Mouse (Mus musculus) urinary bladder, postnatal 36 days (tissue): Measurements from ENCODE around the gene Dhx38.
A peak's percentile ranks its signal among the peaks of the same experiment; 100 is the strongest.

Experiments
- DNase-seq, 2 experiments: peaks; one replicate each; pipeline ENCODE4 v3.0.0; 2022; ENCODE audit warnings: low spot score in 2 of 2, mixed read lengths in 1 of 2

The Dhx38 gene

DNA sequence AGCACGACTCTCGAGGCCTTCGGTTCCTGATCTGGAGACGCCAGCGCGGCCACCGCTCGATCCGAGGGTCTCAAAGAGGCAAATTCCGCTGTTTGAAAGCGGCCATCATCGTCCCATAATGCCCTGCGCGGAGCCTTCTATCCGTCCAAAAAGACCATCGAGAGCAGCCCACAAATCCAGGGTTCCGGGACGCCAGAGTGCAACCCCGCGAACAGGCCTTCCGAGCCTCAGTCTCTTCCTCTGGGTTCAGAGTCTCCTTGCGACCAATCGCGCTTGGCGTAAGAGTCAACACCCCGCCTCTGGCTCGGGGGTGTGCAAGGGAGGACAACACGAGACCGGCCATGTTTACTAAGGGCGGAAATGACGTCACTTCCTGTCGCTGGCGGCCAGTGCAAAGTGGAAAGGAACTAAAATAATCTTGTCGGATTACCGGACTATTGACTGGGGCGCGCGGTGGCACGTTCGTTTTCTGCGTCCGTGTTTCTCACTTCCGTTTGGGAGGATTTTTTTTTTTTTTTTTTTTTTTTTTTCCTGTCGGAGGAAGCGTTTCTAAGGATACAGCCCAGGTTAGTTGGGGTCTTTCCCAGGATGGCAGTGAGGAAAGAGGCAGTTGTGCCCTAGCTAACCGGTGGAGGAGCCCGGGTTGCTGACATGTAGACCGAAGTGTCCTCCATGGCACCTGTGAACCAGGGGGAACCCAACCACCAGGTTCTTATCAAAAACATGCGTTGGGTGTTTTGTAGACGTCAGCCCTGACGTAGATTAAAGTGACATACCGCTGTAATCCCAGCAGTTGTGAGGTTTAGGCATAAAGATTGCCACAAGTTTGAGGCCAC, at the start of gene Dhx38, which contains the start of gene Txnl4b:
Gene Dhx38 (minus strand): TSS at position 364 of the 836 bp plus-strand sequence.
Gene Txnl4b (plus strand): TSS at position 395 of the 836 bp plus-strand sequence.
- peak; percentile 98 to 99 for DNase-seq

DNA sequence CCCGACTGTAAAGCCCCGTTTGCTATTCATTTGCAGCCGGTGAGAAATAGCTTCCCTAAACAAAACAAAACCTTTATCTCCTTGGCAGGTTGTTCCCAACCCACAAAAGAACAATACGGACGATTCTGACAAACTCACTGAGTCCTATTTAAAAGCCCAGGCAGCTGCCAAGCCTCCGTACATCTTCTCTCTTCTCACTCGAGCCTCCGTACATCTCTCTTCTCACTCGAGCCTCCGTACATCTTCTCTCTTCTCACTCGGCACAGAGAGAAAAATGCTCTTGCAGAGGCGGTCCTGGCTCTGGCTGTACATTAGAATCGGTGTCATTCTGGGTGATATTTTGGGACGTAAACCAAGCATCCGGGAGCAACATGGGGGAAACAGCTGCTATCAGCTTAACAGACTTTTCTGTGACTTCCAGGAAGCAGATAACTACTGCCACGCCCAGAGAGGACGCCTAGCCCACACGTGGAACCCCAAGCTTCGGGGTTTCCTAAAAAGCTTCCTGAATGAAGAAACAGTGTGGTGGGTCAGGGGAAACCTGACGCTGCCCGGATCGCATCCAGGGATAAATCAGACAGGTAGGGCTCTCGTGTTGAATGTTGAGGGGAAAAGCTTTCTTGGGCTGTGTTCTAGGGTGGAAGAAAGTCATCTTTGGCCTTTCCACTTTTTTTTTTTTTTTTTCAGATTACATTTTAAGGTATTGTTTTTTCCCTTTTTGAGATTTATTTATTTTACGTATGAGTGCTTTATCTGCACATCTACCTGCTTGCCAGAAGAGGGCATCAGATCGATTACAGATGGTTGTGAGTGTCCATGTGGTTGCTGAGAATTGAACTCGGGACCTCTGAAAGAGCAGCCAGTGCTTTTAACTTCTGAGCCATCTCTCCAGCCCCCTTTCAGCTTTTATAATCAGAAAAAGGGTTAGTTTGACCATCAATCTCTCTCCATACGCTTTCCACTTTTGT, 48.9 kb upstream of the Dhx38 start, which contains the start of gene Pkd1l3:
Gene Pkd1l3 (plus strand): TSS at position 275 of the 968 bp plus-strand sequence.
- DNase-seq: no peak

GRCm38 (mm10) chr8:109609153-109609502, 43.5 kb upstream of the Dhx38 start:
- DNase-seq: no peak

DNA sequence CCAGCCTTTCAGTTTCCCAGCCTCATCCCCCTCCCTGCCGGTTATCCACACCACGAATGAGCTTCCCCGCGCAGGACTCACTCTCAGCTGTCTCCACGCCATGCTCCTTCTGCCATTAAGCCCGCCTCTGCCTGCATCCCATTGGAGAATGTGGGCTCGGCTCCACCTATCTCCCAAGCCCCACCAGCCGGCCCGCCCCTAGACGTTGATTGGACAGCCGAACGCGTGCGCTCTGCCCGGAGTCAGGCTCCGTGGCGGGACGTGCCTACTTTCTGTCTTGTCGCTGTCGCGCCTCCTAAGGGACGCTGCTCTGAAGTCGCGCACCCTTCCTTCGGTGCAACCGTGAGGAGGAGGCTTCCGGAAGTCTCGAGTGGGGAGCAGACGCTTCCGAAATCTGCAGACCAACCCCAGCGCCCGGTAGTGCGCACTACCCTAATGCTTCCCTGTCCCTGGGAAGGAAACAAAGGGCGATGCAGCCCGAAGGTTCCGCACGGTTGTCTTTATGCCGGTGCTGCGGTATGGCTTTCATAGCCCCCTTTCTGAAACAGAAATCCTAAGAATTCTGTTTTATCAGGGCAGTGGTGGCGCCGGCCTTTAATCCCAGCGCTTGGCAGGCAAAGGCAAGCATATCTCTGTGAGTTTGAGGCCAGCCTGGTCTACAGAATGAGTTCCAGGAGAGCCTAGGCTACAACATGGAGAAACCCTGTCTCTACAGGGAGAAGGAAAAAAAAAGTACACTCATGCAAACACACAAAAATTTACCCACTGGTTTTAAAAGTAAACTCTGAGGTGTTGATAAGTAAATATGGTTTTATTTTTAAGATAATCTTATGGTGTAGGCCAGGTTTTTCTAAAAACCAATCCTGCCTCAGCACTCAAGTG, 42.9 kb upstream of the Dhx38 start, which contains the start of gene Dhodh:
Gene Dhodh (minus strand): TSS at position 403 of the 882 bp plus-strand sequence.
- DNase-seq: peak; percentile 94 to 95

- no peak for DNase-seq
Observed at GRCm38 (mm10) chr8:109607650-109608049, 42.0 kb upstream of the Dhx38 start.

- DNase-seq: no peak
Observed at GRCm38 (mm10) chr8:109606725-109607124, 41.1 kb upstream of the Dhx38 start.

DNA sequence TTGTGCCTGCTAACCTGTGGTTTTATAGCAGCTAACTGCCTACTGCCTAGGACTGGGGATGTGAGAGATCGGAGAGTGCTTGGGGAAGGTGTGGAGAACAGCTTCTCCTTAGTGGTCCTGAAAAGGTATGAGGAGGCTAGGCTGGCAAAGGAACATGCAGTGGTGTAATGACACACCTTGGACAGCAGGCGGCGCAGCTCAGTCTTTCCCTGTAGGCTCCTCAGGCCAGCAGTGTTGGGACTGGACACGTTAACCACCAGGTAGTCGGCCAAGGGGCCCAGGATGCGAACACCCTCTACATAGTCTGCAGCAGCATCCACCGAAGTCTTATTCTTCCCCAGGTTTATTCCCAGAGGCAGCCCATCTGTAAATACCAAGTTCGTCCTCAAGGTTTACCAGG, 30.2 kb upstream of the Dhx38 start:
- DNase-seq: peak in 1 of 2 experiments; percentile 50

GRCm38 (mm10) chr8:109593117-109593788, 27.6 kb upstream of the Dhx38 start:
- no peak for DNase-seq

GRCm38 (mm10) chr8:109592164-109592563, 26.5 kb upstream of the Dhx38 start:
- DNase-seq: no peak

GRCm38 (mm10) chr8:109591367-109591766, 25.7 kb upstream of the Dhx38 start:
- no peak for DNase-seq

- DNase-seq: no peak
Observed at GRCm38 (mm10) chr8:109590901-109591300, 25.2 kb upstream of the Dhx38 start.

DNA sequence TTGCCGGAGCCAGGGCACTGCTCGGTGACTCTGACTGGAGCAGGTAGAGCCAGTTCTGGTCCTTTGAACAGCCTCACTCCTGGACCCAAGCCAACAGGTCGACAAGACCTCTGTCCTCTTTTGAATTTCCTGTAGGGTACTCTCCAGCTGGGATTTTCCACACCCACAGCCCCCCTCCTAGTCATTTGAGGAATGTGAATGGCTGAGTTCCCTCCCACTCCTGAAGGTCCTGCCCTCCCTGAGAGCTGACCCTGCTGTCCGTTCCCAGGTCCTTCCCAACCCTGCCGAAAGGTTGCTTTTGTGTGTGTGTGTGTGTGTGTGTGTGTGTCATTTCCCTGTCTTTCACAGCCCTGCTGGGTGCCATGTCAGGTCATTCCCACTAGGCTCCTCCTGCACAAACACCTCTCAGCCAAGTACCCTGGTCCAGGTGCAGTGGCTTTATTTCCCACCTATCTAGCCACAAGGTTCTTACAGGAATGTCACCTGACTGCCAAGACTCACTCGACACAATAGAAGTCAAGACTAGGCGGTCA, 21.4 kb upstream of the Dhx38 start:
- peak; percentile 68 to 75 for DNase-seq

- no peak for DNase-seq
Observed at GRCm38 (mm10) chr8:109585652-109586051, 20.0 kb upstream of the Dhx38 start.

DNA sequence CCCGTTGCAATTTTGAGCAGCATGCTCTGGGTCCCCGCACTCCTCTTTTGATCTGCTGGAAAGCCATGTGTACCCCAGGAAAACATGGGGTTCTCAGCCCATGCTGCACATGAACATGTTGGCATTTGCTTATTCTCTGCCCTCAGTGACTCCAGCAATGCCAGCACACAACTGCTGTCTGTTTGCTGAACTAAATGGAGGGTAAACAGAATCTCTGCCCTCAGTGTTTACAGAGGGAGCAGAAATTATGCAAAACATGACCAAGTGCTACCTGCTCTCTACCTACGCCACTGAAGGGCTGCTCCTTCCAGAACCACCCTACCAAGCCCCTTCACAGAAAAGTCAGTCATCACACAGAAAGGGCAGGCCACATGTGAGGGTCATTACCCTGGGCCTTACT, 19.2 kb upstream of the Dhx38 start:
- no peak for DNase-seq

DNA sequence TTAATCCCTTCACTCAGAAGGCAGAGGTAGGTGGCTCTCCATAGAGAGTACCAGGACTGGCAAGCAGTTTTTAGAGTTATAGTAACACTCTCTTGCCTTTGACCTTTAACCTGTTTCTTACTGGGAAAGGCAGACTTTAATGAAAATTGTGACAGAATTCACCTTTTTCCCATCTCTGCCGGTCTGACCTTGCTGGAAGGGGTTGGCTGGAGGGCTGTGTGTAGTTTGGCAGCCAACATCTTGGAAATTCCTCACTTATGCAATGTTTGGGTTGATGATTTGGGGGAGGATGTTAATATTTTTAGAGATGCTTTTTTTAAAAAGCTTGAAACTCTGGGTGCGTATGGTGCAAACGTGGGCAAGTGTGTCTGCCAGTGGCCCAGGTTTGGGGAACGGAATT, 18.6 kb upstream of the Dhx38 start:
- DNase-seq: no peak

DNA sequence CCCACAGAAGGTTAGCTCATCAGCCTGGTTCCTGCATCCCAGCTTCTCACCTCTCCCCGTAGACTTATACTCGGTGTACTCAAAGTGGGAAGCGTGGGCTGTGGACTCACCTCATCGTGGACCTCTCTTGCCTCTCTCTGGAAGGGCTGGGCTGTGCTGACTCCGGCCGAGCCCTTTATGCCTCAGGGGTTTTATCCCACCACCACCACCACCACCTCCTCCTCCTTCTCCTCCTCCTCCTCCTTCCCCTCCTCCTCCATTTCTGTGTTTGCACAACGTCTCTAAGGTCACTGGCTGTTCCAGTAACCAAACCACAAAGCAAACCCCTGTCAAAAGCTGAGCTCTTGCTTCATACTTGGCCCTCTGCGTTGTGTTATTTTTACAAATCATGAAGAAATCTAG, 13.2 kb upstream of the Dhx38 start, which contains the start of gene Hp:
Gene Hp (minus strand): TSS at position 273 of the 402 bp plus-strand sequence.
- DNase-seq: peak in 1 of 2 experiments; percentile 26

GRCm38 (mm10) chr8:109576311-109576710, 10.7 kb upstream of the Dhx38 start:
- DNase-seq: no peak

- no peak for DNase-seq
Observed at GRCm38 (mm10) chr8:109571139-109571538, 5.5 kb upstream of the Dhx38 start.

GRCm38 (mm10) chr8:109564766-109565165, 895 bp downstream of the Dhx38 start:
- DNase-seq: no peak

DNA sequence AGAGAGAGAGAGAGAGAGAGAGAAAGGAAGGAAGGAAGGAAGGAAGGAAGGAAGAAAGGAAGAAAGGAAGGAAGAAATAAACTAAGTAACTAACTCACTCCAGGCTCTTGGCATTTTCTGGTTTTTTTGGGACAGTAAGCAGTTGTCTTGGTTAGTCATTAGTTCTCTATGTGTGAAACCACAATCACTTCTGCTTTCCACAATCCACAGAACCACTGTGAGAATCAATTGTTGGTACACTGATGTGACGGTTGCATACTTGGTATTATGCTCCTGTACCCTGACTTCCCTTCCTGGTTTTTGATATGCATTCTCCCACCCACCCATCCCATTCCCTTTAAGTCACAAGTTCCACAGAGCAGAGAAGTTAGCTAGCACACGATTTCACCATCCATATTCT, 1.8 kb downstream of the Dhx38 start:
- DNase-seq: no peak
